Mouse (Mus musculus) frontal cortex, postnatal 36 days (tissue): ENCODE data around the gene Oser1.
"Not testable (repeated sequence)": the region's sequence is repeated elsewhere in the genome, so short reads cannot be mapped to it uniquely, and the experiment has no call there.

Experiments used
- DNase-seq, 2 experiments: peaks; one replicate each; pipeline ENCODE4 v3.0.0; 2022; ENCODE audit warnings: low spot score in 2 of 2

Oser1 gene

DNA sequence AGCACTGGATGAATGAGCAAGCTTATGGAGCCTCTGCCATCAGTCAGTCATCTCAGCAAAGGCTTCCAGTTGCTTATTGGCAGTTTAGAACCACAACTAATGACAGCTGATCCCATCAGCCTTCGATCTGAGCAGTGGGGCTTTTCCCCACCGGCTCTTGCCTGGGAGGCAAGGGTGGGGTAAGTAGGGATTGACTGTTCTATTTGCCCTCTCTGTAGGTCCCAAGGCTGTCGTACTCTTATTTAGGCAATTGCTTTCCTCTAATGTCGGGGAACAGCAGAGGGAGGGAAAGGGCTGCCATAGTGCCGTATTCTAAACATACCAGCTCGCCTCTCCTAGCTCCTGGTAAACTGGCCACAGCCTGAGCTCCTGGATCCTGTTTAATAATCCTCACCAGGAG is at the start of gene Oser1:
Oser1 (minus strand) TSS at position 101 of the 400 bp plus-strand sequence.
- DNase-seq, result no peak

GRCm38 (mm10) chr2:163472466-163472851 is 48.0 kb upstream of the Oser1 start, which contains the start of gene Fitm2:
Gene Fitm2 (minus strand): TSS chr2:163472629.
- DNase-seq, result peak; percentile 98 to 99

GRCm38 (mm10) chr2:163471710-163472465 is 47.4 kb upstream of the Oser1 start:
- DNase-seq, result no peak

- DNase-seq, result no peak
Observed at GRCm38 (mm10) chr2:163471136-163471535, 46.6 kb upstream of the Oser1 start.

GRCm38 (mm10) chr2:163469711-163470110 is 45.2 kb upstream of the Oser1 start:
- DNase-seq, result no peak

- DNase-seq, result no peak
Observed at GRCm38 (mm10) chr2:163468866-163469265, 44.4 kb upstream of the Oser1 start.

GRCm38 (mm10) chr2:163467585-163467984 is 43.1 kb upstream of the Oser1 start:
- no peak for DNase-seq

- DNase-seq, result no peak
Observed at GRCm38 (mm10) chr2:163466771-163467170, 42.3 kb upstream of the Oser1 start.

DNA sequence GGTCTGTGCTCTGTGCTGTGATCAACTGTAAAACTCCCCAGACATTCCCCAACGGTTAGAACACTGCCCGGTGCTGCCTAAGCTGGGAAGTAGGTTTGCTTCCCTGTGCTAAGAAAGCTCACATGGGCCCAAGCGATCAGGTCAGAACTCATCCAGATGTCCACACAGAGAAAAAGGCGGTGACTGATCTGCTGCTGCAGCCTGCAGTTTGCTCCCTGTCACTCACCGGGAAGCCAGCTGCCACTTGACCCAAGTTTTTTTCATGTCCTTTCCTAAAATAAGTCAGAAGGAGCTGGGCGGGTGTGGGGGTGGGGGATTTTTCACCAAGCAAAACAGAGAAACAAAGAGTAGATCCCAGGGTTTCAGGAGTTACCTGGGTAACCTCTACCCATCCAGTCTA is 40.1 kb upstream of the Oser1 start:
- no peak for DNase-seq

DNA sequence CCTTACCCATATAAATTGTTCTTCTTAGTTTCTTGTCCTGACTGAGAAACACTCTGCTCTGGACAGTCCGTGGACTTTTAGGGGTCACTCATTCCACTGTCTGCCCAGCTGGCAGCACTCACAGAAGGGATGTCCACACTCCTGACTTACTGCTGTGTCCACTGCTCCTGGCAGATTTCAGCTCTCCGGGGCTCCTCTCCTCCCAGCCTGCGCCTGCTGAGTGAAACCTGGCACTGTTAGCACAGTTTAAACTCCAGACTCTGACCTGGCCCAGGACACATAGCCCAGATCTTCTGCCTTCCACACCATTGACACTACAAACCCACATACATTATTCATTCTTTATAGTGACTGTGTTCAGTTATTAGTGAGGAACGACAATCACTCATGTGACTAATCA is 39.5 kb upstream of the Oser1 start:
- no peak for DNase-seq

DNA sequence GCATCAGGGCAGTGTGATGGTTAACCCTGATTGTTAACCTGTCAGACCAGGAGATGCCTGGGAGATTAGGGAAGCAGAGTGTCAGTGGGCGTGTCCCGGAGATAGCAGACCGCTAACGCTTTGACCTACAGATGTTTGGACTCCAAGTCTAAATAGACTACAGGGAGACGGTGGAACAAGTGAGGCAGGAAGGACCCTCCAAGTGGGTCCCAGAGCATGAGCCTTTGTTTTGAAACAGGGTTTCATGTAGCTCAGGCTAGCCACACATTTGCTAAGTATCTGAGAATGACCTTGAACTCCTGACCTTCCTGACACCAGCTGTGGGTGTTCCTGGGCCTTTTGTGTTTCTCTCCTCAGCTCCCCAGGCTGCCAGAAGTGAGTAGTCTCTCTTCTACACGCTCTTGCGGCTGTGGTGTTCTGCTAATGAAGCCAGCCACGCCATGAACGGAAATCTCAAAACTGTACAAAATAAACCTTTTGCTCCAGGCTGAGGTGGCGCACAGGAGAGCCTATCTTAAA is 38.8 kb upstream of the Oser1 start:
- DNase-seq, result no peak

DNA sequence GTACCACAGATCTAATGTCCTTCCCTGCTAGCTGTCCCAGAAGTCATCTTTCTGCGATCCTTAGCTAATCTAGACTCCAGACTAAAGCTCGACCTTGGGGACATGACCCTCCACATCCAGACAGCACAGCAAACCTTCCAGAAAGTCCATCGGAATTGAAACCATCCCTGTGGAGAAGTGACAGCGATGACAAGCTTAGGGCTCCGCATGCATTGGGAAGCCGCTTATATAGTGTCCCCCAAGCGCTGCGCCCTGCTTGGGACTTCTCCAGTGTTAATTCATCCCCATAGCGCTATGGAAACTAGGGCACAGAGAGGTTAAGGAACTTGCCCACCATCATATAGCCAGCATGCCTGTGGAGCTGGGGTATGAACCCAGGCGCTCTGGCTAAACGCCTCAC is 38.3 kb upstream of the Oser1 start:
- DNase-seq, result no peak

- no peak for DNase-seq
Observed at GRCm38 (mm10) chr2:163462386-163462785, 37.9 kb upstream of the Oser1 start.

- not testable (repeated sequence) for DNase-seq
Observed at GRCm38 (mm10) chr2:163461307-163461706, 36.8 kb upstream of the Oser1 start.

- DNase-seq, result no peak
Observed at GRCm38 (mm10) chr2:163460622-163461021, 36.1 kb upstream of the Oser1 start.

GRCm38 (mm10) chr2:163459380-163459779 is 34.9 kb upstream of the Oser1 start:
- DNase-seq, result no peak

- no peak for DNase-seq
Observed at GRCm38 (mm10) chr2:163458539-163459265, 34.2 kb upstream of the Oser1 start.

GRCm38 (mm10) chr2:163453378-163453777 is 28.9 kb upstream of the Oser1 start:
- no peak for DNase-seq

DNA sequence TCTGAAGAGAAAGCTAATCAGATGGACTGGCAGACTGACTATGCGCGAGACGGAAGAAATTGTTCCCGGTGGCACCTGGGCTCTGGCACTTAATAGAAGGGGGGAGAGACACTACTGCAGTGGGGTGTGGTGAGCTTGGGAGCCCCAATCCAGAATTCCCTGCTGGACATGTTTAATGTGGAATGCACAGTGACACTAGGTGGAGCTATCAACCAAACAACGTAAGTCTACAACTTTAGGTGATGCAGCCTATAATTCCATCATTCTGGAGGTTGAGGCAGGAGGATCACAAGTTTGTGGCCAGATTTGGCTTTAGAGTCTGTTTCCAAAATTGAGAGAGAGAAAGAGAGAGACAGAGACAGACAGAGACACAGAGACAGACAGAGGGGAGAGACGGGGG is 28.2 kb upstream of the Oser1 start:
- no peak for DNase-seq

DNA sequence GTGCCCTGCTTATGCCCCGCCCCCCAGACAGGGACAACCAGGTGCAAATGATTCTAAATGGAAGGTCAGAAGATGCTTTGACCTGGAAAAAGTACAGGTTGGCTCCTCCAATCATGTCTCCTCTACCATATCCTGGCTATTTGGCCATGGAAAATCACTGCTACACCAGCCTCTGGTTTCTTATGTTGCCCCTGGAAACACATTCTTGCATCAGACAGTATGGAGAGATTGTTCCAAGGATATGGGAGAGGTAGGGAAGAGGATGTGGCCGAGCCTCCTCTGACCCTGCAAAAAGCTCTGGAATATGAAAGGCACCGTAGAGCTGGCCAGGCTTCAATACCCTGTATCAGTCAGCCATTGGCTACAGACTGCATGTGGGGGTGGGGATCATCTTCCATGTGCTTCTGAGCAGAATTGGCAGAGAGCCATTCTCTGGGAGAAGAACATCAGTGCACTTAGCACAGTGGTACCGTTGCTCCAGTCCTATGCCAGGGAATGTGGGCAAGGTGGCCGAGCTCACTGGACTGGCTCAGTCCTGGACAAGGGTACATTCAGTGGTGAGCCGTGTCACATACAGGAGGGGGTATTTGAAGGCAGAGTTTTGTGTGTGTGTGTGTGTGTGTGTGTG is 26.3 kb upstream of the Oser1 start:
- DNase-seq, result peak in 1 of 2 experiments; percentile 60

DNA sequence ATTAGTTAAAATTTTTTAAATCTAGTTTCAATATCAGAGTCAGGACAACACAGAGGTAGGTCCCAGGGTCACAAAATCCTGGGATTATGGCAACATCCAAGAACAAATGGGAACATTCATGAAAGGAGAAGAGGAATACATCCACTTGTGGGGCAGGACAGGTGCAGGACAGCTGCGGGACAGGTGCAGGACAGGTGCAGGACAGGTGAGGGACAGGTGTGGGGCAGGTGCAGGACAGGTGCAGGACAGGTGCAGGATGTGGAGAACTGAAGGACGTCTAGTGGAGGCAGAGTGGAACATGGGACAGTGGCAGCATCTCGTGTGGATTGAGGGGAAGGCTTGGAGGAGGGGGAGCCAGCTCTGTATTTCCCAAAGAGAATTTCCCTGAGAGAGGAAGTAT is 24.8 kb upstream of the Oser1 start:
- DNase-seq, result no peak

DNA sequence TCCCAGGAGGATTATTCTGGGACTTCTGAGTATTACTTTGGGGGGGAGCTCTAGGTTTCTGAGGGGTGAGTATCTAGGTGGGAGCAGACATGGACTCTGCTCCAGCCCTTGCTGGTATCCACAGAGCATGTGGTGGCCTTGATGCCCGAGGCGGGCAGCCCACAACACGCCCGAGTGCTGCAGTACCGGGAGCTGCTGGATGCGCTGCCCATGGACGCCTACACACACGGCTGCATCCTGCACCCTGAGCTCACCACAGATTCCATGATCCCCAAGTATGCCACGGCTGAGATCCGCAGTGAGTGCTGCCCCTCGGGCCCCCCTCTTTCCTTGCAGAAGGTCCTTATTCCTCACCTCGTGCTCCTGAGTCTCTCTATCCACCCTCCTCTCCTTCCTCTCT is 22.9 kb upstream of the Oser1 start:
- no peak for DNase-seq

DNA sequence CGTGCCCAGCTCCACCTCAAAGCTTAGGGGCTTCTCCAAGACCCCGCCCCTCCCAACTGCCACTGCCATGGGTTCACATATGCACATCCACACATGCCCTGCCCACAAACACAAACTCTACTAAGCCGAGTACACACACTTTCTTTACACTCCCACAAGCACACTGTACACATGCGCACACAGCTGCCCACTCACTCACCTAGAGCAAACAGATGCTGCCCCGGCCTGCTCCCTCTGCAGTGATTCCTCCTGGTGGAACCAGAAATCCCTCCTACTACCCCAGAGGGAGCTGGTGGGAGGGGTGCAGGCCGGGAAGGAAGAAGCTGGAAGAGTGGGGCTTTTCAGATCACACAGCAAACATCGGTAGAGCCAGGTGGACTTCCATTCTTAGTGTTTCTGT is 19.5 kb upstream of the Oser1 start:
- no peak for DNase-seq
